Mouse (Mus musculus) liver, embryonic 16.5 days (tissue): ENCODE measurements around the gene Fam78a. TPM values are rescaled to one million over a fixed set of nuclear protein-coding genes. Genes with fewer than 3 reads are reported as not detected.
"Not testable (repeated sequence)": the region's sequence is repeated elsewhere in the genome, so short reads cannot be mapped to it uniquely, and the experiment has no call there.

Source experiments
- ATAC-seq: fragments of 200-750 bp; cut with Nextera tagmentation; 2 replicates; pipeline ENCODE4 v1.8.0; 2017; ENCODE audit warnings: low read depth, mild to moderate bottlenecking, moderate number of reproducible peaks, moderate library complexity
- H3K27ac ChIP-seq: fragments of 300-500 bp; sonication (generic); 2 replicates; pipeline ENCODE4 v1.5.1; 2014; ENCODE audit warnings: mild to moderate bottlenecking, low read length
- H3K27me3 ChIP-seq: fragments of 300-500 bp; sonication (generic); 2 replicates; pipeline ENCODE4 v1.6.1; 2014; ENCODE audit warnings: low read depth, low read length, mixed read lengths; ENCODE audit not compliant: control insufficient read depth, insufficient read depth
- H3K36me3 ChIP-seq: fragments of 300-500 bp; sonication (generic); 2 replicates; pipeline ENCODE4 v1.6.1; 2014; ENCODE audit warnings: mild to moderate bottlenecking; ENCODE audit not compliant: control insufficient read depth, insufficient read depth
- H3K4me1 ChIP-seq: fragments of 300-500 bp; sonication (generic); 2 replicates; pipeline ENCODE4 v1.6.1; 2014; ENCODE audit warnings: low read depth, low read length, mixed read lengths; ENCODE audit not compliant: control insufficient read depth
- H3K4me2 ChIP-seq: fragments of 300-500 bp; sonication (generic); 2 replicates; pipeline ENCODE4 v1.6.1; 2014; ENCODE audit warnings: low read depth, low read length, mixed read lengths
- H3K4me3 ChIP-seq: fragments of 300-500 bp; sonication (generic); 2 replicates; pipeline ENCODE4 v1.5.1; 2014; ENCODE audit warnings: low read depth, mild to moderate bottlenecking, low read length
- H3K9ac ChIP-seq: fragments of 300-500 bp; sonication (generic); 2 replicates; pipeline ENCODE4 v1.6.1; 2014; ENCODE audit warnings: low read depth, low read length
- H3K9me3 ChIP-seq: fragments of 300-500 bp; sonication (generic); replicated peaks from 2 replicates; pipeline ENCODE4 v1.6.1; 2016; ENCODE audit warnings: low read length; ENCODE audit not compliant: control insufficient read depth
- WGBS: fragments of 180-500 bp; shearing (Covaris S2); extraction: QIAGEN DNeasy Blood & Tissue Kit; methylation state at CpG from one replicate; pipeline ENCODE4 v1.1.7; 2014; ENCODE audit not compliant: insufficient replicate concordance; 5-methylcytosine and 5-hydroxymethylcytosine counted together
- polyA plus RNA-seq: library from polyadenylated mRNA; unstranded; fragments of >200 nt; fragmentation: Nextera tagmentation; extraction: Ambion mirVana; gene quantifications from 2 replicates; pipeline ENCODE4 v1.2.1, GENCODE M21; 2015

Fam78a gene
- polyA plus RNA-seq, 1 experiment from 2014 or later: 6.5 TPM

DNA sequence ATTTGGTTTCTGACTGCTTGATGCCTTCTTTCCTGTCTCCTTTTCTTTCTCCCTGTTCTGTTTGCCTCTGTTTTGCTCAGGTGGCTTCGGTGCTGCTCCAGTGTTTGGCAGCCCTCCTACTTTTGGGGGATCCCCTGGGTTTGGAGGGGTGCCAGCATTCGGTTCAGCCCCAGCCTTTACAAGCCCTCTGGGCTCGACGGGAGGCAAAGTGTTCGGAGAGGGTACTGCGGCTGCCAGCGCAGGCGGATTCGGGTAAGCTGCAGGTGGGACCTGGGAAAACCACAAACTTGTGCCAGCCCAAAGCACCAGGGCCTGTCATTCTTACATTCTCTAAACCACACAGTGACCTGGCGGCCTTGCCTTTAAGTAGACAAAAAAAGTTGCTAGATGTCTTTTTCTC, 37.3 kb downstream of the Fam78a start:
- H3K9ac ChIP-seq: no peak overlapping the region
- no peak overlapping the region for H3K27ac ChIP-seq
- 88% methylated on average over 10 of the region's 10 CpGs for WGBS
- no peak overlapping the region for H3K4me2 ChIP-seq
- H3K36me3 ChIP-seq: peaks cover 17% of the 10 kb centered on the region
- no peaks in the 10 kb centered on the region for H3K27me3 ChIP-seq
- H3K4me3 ChIP-seq: no peak overlapping the region
- H3K9me3 ChIP-seq: no peaks in the 10 kb centered on the region
- H3K4me1 ChIP-seq: no peaks in the 10 kb centered on the region
- ATAC-seq: no peak

DNA sequence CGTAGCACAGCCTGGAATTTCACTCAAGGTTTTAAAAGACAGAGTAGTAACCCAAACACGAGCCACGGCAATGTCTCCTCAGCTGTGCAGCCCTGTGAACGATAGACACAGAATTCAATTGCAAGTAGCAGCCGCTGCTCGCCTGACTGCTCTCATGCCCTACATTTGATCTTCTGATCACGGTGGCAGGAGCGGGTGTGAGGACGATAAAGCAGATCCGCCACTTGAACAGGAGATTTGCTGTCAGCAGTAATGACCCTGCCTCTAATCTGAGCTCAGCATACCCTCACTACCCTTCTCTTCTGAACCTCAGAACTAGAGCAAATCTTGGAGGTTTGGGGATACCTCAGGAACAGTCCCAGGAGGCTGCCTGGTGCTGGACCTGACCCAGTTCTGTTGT, 38.6 kb downstream of the Fam78a start:
- no peaks in the 10 kb centered on the region for H3K4me1 ChIP-seq
- H3K4me2 ChIP-seq: no peak overlapping the region
- no peak overlapping the region for H3K4me3 ChIP-seq
- H3K27me3 ChIP-seq: no peaks in the 10 kb centered on the region
- no peak overlapping the region for H3K9ac ChIP-seq
- no peak for ATAC-seq
- H3K9me3 ChIP-seq: no peaks in the 10 kb centered on the region
- H3K36me3 ChIP-seq: peaks cover 12% of the 10 kb centered on the region; the same call in 1 of the 2 replicates
- WGBS: 85% methylated on average over 10 of the region's 10 CpGs
- no peak overlapping the region for H3K27ac ChIP-seq

DNA sequence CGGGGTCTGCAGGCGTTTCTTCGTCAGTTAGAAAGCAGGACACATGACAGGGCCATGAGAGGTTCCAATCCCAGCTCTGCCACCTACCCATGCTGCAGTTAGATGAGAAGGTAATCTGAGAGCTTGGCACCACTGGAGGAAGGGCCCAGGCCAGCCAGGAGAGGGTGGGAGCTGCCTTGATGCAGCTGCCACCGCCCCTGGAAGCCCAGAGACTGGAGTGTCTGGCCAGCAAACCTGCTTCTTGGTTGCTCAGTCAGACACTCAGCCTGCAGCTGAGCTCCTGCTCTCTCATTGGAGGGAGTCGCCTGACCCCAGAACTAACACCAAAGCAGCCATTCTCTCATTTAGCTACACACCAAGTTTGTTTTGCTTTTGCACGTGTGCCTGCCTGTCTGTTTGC, 39.3 kb downstream of the Fam78a start:
- no peak overlapping the region for H3K9ac ChIP-seq
- ATAC-seq: no peak
- no peak overlapping the region for H3K4me2 ChIP-seq
- no peak overlapping the region for H3K27ac ChIP-seq
- no peaks in the 10 kb centered on the region for H3K4me1 ChIP-seq
- H3K36me3 ChIP-seq: peaks cover 12% of the 10 kb centered on the region; the same call in 1 of the 2 replicates
- WGBS: 74% methylated on average over 6 of the region's 6 CpGs
- H3K4me3 ChIP-seq: no peak overlapping the region
- H3K27me3 ChIP-seq: no peaks in the 10 kb centered on the region
- no peaks in the 10 kb centered on the region for H3K9me3 ChIP-seq

DNA sequence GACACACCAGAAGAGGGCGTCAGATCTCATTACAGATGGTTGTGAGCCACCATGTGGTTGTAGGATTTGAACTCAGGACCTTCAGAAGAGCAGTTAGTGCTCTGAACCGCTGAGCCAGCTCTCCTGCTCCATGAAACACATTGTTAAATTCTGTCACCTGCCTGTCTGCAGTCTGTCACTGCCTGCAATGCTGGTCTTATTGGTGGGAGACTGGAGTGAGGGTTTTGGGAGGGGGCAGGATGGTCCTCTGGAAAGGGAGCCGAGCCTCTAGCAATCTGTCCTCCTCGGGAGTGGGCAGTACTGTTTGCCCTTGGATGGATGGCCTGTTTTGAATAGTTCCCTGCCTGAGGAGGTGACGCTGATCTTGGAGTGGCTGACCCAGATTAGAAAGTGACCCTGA, 40.8 kb downstream of the Fam78a start:
- H3K4me3 ChIP-seq: no peak overlapping the region
- no peaks in the 10 kb centered on the region for H3K9me3 ChIP-seq
- H3K36me3 ChIP-seq: peaks cover 12% of the 10 kb centered on the region; the same call in 1 of the 2 replicates
- no peak overlapping the region for H3K9ac ChIP-seq
- no peaks in the 10 kb centered on the region for H3K27me3 ChIP-seq
- H3K4me1 ChIP-seq: no peaks in the 10 kb centered on the region
- no peak overlapping the region for H3K4me2 ChIP-seq
- H3K27ac ChIP-seq: no peak overlapping the region
- no peak for ATAC-seq
- 68% methylated on average over 5 of the region's 5 CpGs for WGBS

DNA sequence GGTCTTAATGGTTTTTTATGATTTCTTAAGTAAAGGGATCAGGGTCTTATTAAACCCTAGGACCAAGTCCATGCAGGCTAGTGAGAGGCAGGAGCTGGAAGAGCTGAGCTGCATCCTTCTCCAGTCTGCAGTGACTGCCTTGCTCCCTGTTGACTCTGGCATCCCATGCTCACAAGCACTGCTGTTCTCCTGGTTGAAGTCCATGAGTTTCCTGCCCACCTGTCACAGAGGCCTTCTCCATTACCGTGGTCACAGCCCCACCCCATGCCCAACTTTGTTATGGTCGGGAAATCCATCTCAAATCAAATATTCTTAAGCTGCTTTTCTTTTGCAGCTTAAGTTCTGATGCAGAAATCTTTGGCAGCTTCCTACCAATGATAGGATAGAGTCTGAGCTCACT, 43.6 kb downstream of the Fam78a start:
- Histone ChIP-seq H3K4me2 (no peak overlapping the region), H3K4me1 (no peaks in the 10 kb centered on the region), H3K27me3 (no peaks in the 10 kb centered on the region), H3K4me3 (no peak overlapping the region), H3K36me3 (peaks cover 10% of the 10 kb centered on the region; the same call in 1 of the 2 replicates), H3K9ac (no peak overlapping the region), H3K27ac (no peak overlapping the region), H3K9me3 (no peaks in the 10 kb centered on the region)
- ATAC-seq: no peak
- WGBS: 77% methylated on average over 2 of the region's 2 CpGs

DNA sequence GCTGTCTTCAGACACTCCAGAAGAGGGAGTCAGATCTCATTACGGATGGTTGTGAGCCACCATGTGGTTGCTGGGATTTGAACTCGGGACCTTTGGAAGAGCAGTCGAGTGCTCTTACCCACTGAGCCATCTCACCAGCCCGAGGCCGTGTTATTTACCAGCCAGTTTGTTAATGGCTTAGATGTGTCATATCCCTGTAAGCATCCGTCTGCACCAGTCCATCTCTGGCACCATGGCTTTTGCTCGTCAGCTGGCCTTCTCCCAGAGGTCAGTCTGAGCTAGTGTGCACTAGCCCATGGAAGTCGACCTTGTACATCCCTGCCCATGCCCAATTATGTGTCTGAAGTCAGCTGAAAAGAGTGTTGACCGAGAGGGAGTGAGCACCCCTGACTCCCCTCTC, 44.0 kb downstream of the Fam78a start:
- not testable (repeated sequence) for H3K4me3 ChIP-seq, H3K4me2 ChIP-seq, H3K27ac ChIP-seq, H3K36me3 ChIP-seq, H3K9ac ChIP-seq, H3K9me3 ChIP-seq, ATAC-seq, H3K4me1 ChIP-seq, H3K27me3 ChIP-seq
- whole genome bisulfite sequencing: 84% methylated on average over 9 of the region's 9 CpGs

DNA sequence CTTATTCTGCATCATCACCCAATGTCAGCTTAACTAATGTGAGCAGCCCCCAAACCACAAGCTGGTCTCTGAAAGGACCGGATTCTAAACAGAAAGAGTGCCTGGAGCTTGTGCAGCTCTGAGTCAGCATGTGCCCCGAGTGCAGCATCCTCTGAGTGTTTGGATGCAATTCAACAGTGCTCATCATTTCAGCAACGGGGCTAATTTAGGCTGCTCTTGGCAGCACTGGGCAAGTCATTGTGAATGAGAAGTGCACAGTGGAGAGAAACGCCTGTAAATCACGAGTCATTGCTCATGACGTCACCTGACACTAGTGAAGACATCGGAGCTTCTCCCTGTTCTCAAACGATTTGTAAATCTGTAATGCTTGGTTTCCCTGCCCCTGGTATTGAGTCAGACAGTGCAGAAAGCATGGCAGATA, 46.0 kb downstream of the Fam78a start:
- ATAC-seq: no peak
- H3K4me2 ChIP-seq: no peak overlapping the region
- WGBS: 60% methylated on average over 8 of the region's 8 CpGs

DNA sequence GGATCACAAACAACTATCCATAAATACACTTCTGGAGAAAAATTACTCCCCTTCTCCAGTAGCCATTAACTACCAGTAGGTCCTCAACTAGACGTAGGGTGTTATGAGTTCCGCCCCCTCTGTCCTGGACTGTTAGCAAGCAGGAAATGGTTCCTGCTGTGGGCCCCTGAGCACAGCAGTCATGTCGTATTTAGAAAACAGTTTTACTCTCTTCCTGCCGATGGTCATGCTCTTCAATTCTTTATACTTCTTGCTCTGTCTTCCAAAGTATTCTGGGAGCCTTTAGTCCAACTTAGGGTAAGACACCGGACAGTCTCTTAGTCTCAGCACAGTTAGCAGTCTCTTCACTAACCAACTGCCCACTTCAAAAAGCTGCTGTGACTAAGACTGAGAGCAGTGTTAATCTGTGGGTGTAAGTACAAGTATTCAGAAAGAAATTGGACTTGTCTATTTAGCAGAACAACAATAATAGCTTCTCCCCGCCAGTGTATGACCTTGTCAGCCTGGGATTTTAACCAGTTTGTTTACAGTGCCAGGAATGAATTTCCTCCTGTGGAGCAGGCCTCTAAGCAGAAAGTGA, 47.3 kb downstream of the Fam78a start:
- no peak for ATAC-seq
- H3K4me3 ChIP-seq: no peak overlapping the region
- H3K27me3 ChIP-seq: no peaks in the 10 kb centered on the region
- 44% methylated on average over 6 of the region's 6 CpGs for WGBS
- H3K4me1 ChIP-seq: no peaks in the 10 kb centered on the region
- no peak overlapping the region for H3K4me2 ChIP-seq
- H3K9me3 ChIP-seq: no peaks in the 10 kb centered on the region
- no peak overlapping the region for H3K27ac ChIP-seq
- H3K36me3 ChIP-seq: peaks cover 24% of the 10 kb centered on the region
- H3K9ac ChIP-seq: no peak overlapping the region

More for the DNA sequence above, 46.0 kb downstream of the Fam78a start:
- H3K4me3 ChIP-seq: no peak overlapping the region
- peaks cover 20% of the 10 kb centered on the region for H3K36me3 ChIP-seq
- H3K9ac ChIP-seq: no peak overlapping the region
- H3K27me3 ChIP-seq: no peaks in the 10 kb centered on the region
- no peaks in the 10 kb centered on the region for H3K9me3 ChIP-seq
- no peaks in the 10 kb centered on the region for H3K4me1 ChIP-seq
- H3K27ac ChIP-seq: no peak overlapping the region

DNA sequence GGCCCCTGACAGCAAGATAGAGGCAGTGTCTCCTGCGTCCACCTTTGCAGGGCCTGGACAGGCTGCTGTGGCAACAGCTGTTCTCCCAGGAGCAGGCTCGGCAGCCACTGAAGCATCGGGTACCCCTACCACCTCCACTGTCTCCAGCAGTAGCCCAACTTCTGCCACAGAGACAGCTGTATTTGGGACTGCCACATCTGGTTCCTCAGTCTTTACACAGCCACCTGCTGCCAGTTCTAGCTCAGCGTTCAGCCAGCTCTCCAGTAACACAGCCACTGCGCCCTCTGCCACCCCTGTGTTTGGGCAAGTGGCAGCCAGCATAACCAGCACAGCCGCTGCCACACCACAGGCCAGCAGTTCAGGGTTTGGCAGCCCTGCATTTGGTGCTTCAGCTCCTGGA, 50.5 kb downstream of the Fam78a start:
- 85% methylated on average over 6 of the region's 6 CpGs for WGBS
- H3K27me3 ChIP-seq: no peaks in the 10 kb centered on the region
- no peaks in the 10 kb centered on the region for H3K4me1 ChIP-seq
- H3K27ac ChIP-seq: no peak overlapping the region
- peaks cover 26% of the 10 kb centered on the region for H3K36me3 ChIP-seq
- H3K9me3 ChIP-seq: no peaks in the 10 kb centered on the region
- no peak overlapping the region for H3K4me2 ChIP-seq
- H3K9ac ChIP-seq: no peak overlapping the region
- no peak for ATAC-seq
- H3K4me3 ChIP-seq: no peak overlapping the region
